Mouse (Mus musculus): ENCODE measurements at regions not wholly inside any gene's neighbourhood (a gene's known extent, or its start where the extent isn't known, plus 50 kb on each side); places are given as distances from the start of the nearest gene placed in this dataset.
A peak's percentile ranks its signal among the peaks of the same experiment; 100 is the strongest.

- no peak for DNase-seq (ENCODE audit: low spot score)
Observed at GRCm38 (mm10) chr10:21446641-21447040, 69.5 kb downstream of the Aldh8a1 start.

GRCm38 (mm10) chr10:21448132-21448531, 71.0 kb downstream of the Aldh8a1 start:
- DNase-seq (ENCODE audit: low spot score) = no peak

- DNase-seq (ENCODE audit: low spot score) = no peak
Observed at GRCm38 (mm10) chr10:21448942-21449341, 71.9 kb downstream of the Aldh8a1 start.

GRCm38 (mm10) chr10:21452611-21453010, 75.5 kb downstream of the Aldh8a1 start:
- no peak for DNase-seq (ENCODE audit: low spot score)

GRCm38 (mm10) chr10:21453527-21453926, 76.4 kb downstream of the Aldh8a1 start:
- DNase-seq (ENCODE audit: low spot score) = no peak

- DNase-seq (ENCODE audit: low spot score) = no peak
Observed at GRCm38 (mm10) chr10:21454153-21454552, 77.1 kb downstream of the Aldh8a1 start.

GRCm38 (mm10) chr10:21454757-21455156, 77.7 kb downstream of the Aldh8a1 start:
- no peak for DNase-seq (ENCODE audit: low spot score)

GRCm38 (mm10) chr10:21455863-21456262, 78.8 kb downstream of the Aldh8a1 start:
- no peak for DNase-seq (ENCODE audit: low spot score)

- DNase-seq (ENCODE audit: low spot score) = no peak
Observed at GRCm38 (mm10) chr10:21456359-21456758, 79.3 kb downstream of the Aldh8a1 start.

GRCm38 (mm10) chr10:21456991-21457390, 79.9 kb downstream of the Aldh8a1 start:
- DNase-seq (ENCODE audit: low spot score) = no peak

- peak; percentile 4 for DNase-seq (ENCODE audit: low spot score)
Observed at GRCm38 (mm10) chr10:21458608-21459007, 81.5 kb downstream of the Aldh8a1 start.

- no peak for DNase-seq (ENCODE audit: low spot score)
Observed at GRCm38 (mm10) chr10:21460062-21460461, 83.0 kb downstream of the Aldh8a1 start.

- DNase-seq (ENCODE audit: low spot score) = no peak
Observed at GRCm38 (mm10) chr10:21462915-21463314, 85.8 kb downstream of the Aldh8a1 start.

- peak; percentile 86 for DNase-seq (ENCODE audit: low spot score)
Observed at GRCm38 (mm10) chr10:21465362-21465761, 88.3 kb downstream of the Aldh8a1 start.

- no peak for DNase-seq (ENCODE audit: low spot score)
Observed at GRCm38 (mm10) chr10:21465806-21466377, 88.8 kb downstream of the Aldh8a1 start.

- no peak for DNase-seq (ENCODE audit: low spot score)
Observed at GRCm38 (mm10) chr10:21467425-21468085, 90.5 kb downstream of the Aldh8a1 start.

- DNase-seq (ENCODE audit: low spot score) = no peak
Observed at GRCm38 (mm10) chr10:21468421-21468820, 91.3 kb downstream of the Aldh8a1 start.

- DNase-seq (ENCODE audit: low spot score) = no peak
Observed at GRCm38 (mm10) chr10:21469961-21470360, 92.9 kb downstream of the Aldh8a1 start.

- DNase-seq (ENCODE audit: low spot score) = peak; percentile 20
Observed at GRCm38 (mm10) chr10:21470589-21470988, 93.5 kb downstream of the Aldh8a1 start.

GRCm38 (mm10) chr10:21474242-21474641, 97.2 kb downstream of the Aldh8a1 start:
- no peak for DNase-seq (ENCODE audit: low spot score)

GRCm38 (mm10) chr10:21478004-21478403, 100.9 kb downstream of the Aldh8a1 start:
- DNase-seq (ENCODE audit: low spot score) = no peak

GRCm38 (mm10) chr10:21479403-21479802, 102.3 kb downstream of the Aldh8a1 start:
- DNase-seq (ENCODE audit: low spot score) = peak; percentile 66

GRCm38 (mm10) chr10:21481255-21481654, 104.2 kb downstream of the Aldh8a1 start:
- DNase-seq (ENCODE audit: low spot score) = no peak
